Mouse (Mus musculus): ENCODE data around the gene Gm28035.

Gene Gm28035

DNA sequence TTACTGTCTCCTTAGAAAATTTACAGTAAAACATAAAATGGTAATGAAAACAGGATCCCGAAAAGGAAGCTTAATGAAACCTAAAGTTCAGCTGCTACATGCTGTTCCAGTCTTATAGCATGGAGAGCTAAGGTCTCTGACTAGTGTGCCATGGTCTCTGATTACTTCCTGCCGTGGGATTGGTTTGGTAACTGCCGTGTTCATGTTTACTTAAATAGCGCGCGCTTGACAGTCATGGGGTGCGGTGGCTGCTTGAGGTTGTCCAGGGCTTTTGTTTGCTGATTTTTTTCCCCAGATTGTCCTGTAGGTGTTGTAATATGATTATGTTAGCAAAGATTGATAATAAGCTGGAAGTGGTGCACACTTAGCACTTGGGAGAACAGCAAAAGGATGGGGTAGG lies 65.7 kb downstream of the Gm28035 start:
- no peak for DNase-seq (ENCODE audit: low read depth, low spot score)

DNA sequence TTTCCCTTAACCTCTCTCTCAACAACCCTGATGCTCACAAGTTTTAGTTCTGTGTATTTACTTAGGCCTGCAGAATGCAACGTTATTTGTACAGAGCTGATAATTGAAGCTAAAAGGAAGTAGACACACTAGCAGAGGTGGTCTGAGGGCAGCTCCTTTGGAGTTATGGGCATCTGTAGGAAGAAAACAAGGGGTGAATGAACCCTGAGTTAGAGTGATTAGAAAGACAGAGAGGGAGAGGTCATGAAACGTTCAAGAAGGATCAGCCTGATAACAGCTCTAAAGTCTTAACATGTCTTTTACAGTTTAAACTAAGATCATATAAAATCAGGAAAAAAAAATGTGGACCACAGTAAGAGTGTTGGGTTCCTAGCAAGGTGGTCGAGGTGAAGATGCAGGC lies 69.0 kb downstream of the Gm28035 start:
- no peak for DNase-seq (ENCODE audit: low read depth, low spot score)

DNA sequence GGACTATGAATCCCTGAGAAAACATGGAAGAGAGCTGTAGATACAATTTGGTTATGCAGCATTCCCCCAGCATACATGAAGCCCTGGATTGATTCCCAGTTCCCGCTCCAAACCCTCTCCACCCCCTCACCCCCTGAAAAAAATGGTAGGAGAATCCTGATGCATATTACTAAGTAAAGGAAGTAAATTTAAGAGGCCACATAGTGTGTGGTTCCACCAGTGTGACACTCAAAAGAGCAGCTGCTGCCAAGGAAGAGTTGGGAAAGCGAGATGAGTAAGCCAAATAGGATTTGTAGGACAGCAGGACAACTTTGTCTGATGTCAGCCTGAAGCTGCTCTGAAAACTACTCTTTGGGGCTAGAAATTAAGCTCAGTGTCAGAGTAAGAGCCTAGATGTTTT lies 71.1 kb downstream of the Gm28035 start:
- no peak for DNase-seq (ENCODE audit: low read depth, low spot score)

DNA sequence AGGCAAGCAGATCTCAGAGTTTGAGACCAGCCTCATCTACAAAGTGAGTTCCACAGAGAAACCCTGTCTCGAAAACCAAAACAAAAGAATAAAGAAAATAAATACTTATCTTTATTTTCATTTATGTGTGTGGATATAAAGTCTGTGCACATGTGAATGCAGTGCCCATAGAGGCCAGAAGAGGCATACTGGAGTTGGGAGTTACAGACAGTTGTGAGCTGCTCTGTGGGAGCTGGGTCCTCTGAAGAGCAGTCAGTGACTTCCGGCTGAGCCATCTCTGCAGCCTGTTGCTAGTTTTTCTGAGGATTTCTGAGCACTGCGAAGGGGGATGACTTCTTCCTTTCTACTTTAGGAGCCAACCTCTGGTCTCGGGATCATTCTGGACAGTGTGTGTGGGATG lies 75.8 kb downstream of the Gm28035 start:
- no peak for DNase-seq (ENCODE audit: low read depth, low spot score)

DNA sequence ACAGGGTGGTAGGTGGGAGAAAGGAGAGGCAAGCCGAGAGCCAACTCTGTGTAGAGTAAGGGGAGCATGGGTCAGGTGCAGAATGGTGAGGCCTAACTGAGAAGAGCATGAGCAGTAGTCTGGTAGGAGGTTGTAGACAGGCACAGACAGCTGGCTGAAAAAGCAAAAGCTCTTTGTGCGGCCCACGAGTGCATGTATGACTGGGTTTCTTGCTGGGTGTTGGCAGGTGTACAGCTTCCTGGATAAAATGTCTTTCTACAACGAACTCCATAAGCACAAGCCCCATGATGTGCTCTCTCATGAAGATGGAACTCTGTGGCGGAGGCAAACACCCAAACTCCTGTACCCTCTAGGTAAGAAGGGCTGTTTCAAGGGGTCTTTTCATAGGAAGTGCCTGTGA lies 76.6 kb downstream of the Gm28035 start:
- no peak for DNase-seq (ENCODE audit: low read depth, low spot score)

DNA sequence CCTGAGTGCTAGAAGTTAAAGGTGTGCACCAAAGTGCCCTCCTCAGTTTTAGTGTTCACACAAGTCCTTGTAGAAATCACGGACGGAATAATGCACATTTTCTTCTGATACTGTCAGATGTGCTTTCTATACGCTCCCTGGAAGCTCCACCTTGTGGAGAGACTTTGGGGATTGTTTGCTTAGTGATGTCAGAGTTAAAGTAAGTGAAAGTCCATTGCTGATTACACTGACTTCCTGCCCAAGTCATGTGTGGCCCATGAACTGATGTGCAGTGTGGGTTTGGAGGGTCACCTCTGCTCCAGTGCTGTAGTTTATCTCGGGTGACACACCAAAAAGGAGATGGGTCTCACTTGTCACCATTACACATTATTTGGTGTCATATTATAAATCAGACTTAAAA lies 78.9 kb downstream of the Gm28035 start:
- no peak for DNase-seq (ENCODE audit: low read depth, low spot score)

DNA sequence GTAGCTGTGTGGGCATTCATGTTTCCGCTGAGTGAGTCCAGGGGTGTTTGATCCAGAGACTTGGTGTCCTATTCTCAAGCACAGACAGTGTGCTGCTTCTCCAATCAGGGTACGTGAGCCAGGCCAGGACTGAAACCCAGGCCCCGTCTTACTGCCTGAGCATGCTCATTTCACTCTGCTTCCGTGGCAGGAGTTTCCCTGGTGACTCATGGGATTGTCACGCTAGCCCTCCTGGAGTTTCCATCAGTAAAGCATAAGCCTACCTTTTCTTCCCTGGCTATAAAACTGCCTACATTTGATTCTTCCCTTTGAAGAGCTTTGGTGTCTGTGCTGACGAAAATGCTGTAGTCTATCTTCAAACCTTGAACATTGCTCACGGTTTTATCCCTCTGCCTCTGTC lies 82.7 kb downstream of the Gm28035 start:
- no peak for DNase-seq (ENCODE audit: low read depth, low spot score)

DNA sequence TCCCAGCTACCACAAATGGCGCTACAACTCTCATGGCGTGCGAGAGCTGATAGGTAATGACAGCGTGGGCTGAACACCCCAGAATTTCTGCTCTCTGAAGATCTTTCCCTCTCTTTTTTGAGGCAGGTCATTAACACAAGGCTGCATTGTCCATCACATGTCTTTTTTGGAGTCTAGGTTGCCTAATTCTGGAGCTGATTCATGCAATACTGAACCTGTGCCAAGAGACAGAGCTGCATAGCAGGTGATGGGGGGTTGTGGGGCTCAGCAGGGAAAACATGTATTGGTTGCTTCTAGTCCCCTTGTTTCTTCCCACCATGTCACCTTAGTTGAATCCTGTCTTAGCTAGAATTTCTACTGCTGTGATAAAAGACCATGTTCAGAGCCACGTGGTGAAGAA lies 84.9 kb downstream of the Gm28035 start:
- no peak for DNase-seq (ENCODE audit: low read depth, low spot score)

DNA sequence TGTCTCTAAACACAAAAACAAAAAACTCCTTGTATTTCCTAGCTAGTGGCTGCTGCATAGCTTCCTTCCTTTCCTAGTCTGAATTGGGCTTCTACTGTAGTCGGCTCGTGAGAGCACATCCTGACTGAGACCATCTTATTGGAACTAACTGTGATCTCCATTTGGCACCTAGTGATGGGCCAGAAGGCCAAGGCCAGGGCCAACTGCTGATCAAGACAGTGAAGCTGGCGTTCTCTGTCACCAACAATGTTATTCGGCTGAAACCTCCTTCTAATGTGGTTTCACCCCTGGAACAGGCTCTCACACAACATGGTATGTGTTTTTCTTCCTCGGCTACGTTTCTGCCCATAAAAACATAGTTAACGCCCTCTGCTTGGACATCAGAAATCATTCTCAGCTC lies 86.9 kb downstream of the Gm28035 start:
- DNase-seq (ENCODE audit: low read depth, low spot score): no peak

DNA sequence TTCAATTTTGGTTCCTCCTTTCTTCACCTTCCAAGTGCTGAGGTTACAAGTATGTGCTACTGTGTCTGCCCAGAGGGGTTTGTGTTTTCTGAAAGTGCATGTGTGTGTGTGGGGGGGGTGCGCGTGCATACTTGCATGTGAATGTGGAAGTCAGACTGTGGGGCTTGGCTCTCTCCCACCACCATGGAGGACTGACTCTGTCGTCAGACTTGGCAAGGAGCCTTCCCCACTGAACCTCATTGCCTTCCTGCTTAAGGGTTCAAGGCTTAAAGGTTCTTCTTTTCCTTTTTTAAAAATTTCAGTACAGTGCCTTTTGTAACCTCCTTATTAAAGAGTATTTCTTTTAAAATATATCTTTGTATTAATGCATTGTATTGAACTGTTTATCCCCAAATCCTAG lies 88.4 kb downstream of the Gm28035 start:
- DNase-seq (ENCODE audit: low read depth, low spot score): no peak
